Mouse (Mus musculus) bone marrow, adult 2 months (tissue): ENCODE data around the gene Gm20379.

ENCODE experiments used
- CTCF ChIP-seq: fragments of 200-500 bp; IDR thresholded peaks from 2 replicates; pipeline ENCODE4 v1.5.1; 2011; ENCODE audit warnings: low read length, control low read depth; ENCODE audit not compliant: control insufficient read depth, insufficient read depth
- POLR2A ChIP-seq: fragments of 200-500 bp; IDR thresholded peaks from 2 replicates; pipeline ENCODE4 v1.6.1; 2011; ENCODE audit warnings: low read depth, mild to moderate bottlenecking, control low read depth, low read length, borderline replicate concordance; ENCODE audit not compliant: control insufficient read depth

GRCm38 (mm10) chr13:92337773-92338462 lies 32.1 kb downstream of the Gm20379 start:
- TF ChIP-seq CTCF (no peak), POLR2A (no peak)
